Mouse (Mus musculus) liver, adult 2 months (tissue): ENCODE results near the gene Lrrtm3.

Experiments used
- CTCF ChIP-seq: fragments of 200-500 bp; IDR thresholded peaks from 2 replicates; pipeline ENCODE4 v1.5.1; 2011; ENCODE audit warnings: low read depth, low read length, control low read depth
- POLR2A ChIP-seq: fragments of 200-500 bp; IDR thresholded peaks from 2 replicates; pipeline ENCODE4 v1.6.1; 2011; ENCODE audit warnings: low read length, control low read depth; ENCODE audit not compliant: insufficient read depth; ENCODE audit errors: extremely low read depth

DNA sequence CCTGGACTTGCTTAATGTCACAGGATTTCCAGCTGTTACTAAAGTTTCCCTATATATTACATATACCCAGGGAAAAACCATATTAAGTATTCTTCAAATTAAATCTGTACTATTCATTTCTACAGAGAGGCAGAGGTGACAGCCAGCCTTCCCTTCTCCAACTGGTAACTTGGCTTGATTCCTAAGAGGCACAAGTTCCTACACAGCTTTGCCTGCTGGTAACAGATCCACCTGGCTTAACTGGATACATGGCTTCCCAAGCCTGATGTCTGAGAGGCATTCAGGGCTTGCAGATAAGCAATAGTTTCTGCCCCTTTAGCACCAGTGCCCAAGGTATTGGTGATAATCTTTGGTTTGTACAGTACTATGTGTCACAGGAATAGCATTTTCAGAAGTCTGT lies 190.2 kb downstream of the Lrrtm3 start:
- TF ChIP-seq POLR2A (no peak), CTCF (no peak)
